Mouse (Mus musculus) liver, postnatal 0 days (tissue): ENCODE results near the gene Nxph1.

Experiments
- CTCF ChIP-seq: sonication (generic); IDR thresholded peaks from 2 replicates; pipeline ENCODE4 v1.5.1; 2016; ENCODE audit warnings: antibody characterized with exemption, low read depth
- EP300 ChIP-seq: IDR thresholded peaks from 2 replicates; pipeline ENCODE4 v1.6.1; 2016; ENCODE audit warnings: antibody characterized with exemption, low read depth, mild to moderate bottlenecking

DNA sequence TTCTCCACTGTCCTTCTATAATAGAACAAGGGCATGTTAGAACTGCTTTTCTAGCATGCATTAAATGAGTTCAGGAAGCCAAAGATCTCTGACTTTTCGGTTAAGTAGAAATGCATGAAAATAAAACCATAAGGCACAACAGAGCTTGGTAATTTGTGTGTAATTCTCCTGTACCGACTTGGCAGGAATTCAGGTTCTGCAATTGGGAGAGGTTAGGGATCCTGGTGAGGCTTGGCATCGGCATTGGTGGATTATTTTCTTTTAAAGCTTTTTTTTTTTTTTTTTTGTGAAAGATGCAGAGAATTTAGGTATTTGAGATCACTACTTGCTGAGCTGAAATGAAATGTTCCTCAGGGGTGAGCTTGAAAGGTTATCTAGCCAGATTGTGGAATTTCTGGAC, 135.6 kb downstream of the Nxph1 start:
- no peak for TF ChIP-seq CTCF
- no peak for TF ChIP-seq EP300
